In genomic region chr12:39154689-39155088, GRCm38 (mm10) we compare ENCODE assay signal across 17 mouse cellular contexts.
DNase-seq lines count a peak whose midpoint lies in the region; ATAC-seq and TF ChIP-seq lines count a peak whose summit lies in the region.
"Had no signal": no experiment of that assay in that cellular context is flagged by ENCODE, and none has a peak within 500 bp of the region (broad histone marks: within the 10 kb centered on the region; RNA-seq: fewer than 3 reads in every experiment).

No protein-coding gene starts in this region.

- no peaks in the 10 kb centered on the region for H3K4me1 ChIP-seq in midbrain, embryonic 11.5 days (ENCODE audit: control insufficient read depth, insufficient read depth, low read length)
- no peaks in the 10 kb centered on the region for H3K4me1 ChIP-seq in midbrain, postnatal 0 days (ENCODE audit: insufficient read depth, low read length)
- H3K4me1 ChIP-seq in neural tube, embryonic 11.5 days (ENCODE audit: control insufficient read depth, insufficient read depth, low read length): no peaks in the 10 kb centered on the region
- H3K4me1 ChIP-seq: heart, embryonic 12.5 days; megakaryocyte, embryonic 14.5 days had no signal

- no peak overlapping the region for H3K27ac ChIP-seq in midbrain, embryonic 11.5 days (ENCODE audit: low read depth, low read length)
- H3K27ac ChIP-seq in midbrain, postnatal 0 days (ENCODE audit: low read depth, low read length): no peak overlapping the region
- H3K27ac ChIP-seq in neural tube, embryonic 11.5 days (ENCODE audit: low read depth, low read length): no peak overlapping the region

- H3K4me2 ChIP-seq in midbrain, embryonic 11.5 days: no peak overlapping the region
- no peak overlapping the region for H3K4me2 ChIP-seq in midbrain, postnatal 0 days (ENCODE audit: low read depth, low read length, poor library complexity, severe bottlenecking)
- H3K4me2 ChIP-seq in neural tube, embryonic 11.5 days (ENCODE audit: low read depth): no peak overlapping the region
- H3K4me2 ChIP-seq: heart, embryonic 12.5 days; liver, embryonic 11.5 days had no signal

- H3K9me3 ChIP-seq in midbrain, embryonic 11.5 days (ENCODE audit: control insufficient read depth, low read length): no peaks in the 10 kb centered on the region
- H3K9me3 ChIP-seq in midbrain, postnatal 0 days (ENCODE audit: low read length): no peaks in the 10 kb centered on the region
- H3K9me3 ChIP-seq in neural tube, embryonic 11.5 days (ENCODE audit: control insufficient read depth, low read length): no peaks in the 10 kb centered on the region
- H3K9me3 ChIP-seq: heart, embryonic 12.5 days had no signal

- H3K27me3 ChIP-seq in midbrain, embryonic 11.5 days (ENCODE audit: control insufficient read depth, insufficient read depth, low read length): no peaks in the 10 kb centered on the region
- H3K27me3 ChIP-seq in midbrain, postnatal 0 days (ENCODE audit: insufficient read depth, low read length): no peaks in the 10 kb centered on the region
- H3K27me3 ChIP-seq in neural tube, embryonic 11.5 days (ENCODE audit: control insufficient read depth, insufficient read depth, low read length): no peaks in the 10 kb centered on the region
- H3K27me3 ChIP-seq: heart, embryonic 12.5 days; megakaryocyte, embryonic 14.5 days had no signal

- H3K4me3 ChIP-seq in midbrain, embryonic 11.5 days (ENCODE audit: low read depth, low read length): no peak overlapping the region
- no peak overlapping the region for H3K4me3 ChIP-seq in midbrain, postnatal 0 days (ENCODE audit: low read depth, low read length)
- no peak overlapping the region for H3K4me3 ChIP-seq in neural tube, embryonic 11.5 days (ENCODE audit: low read depth, low read length)
- H3K4me3 ChIP-seq: erythroblast, embryonic 14.5 days; heart, embryonic 12.5 days; megakaryocyte, embryonic 14.5 days; myocyte had no signal

- H3K9ac ChIP-seq in midbrain, embryonic 11.5 days (ENCODE audit: low read length): no peak overlapping the region
- H3K9ac ChIP-seq in midbrain, postnatal 0 days (replicated peaks; ENCODE audit: low read length, poor library complexity, severe bottlenecking): no peak overlapping the region
- H3K9ac ChIP-seq in neural tube, embryonic 11.5 days (ENCODE audit: low read length): no peak overlapping the region
- H3K9ac ChIP-seq: heart, embryonic 12.5 days had no signal

- H3K36me3 ChIP-seq in midbrain, embryonic 11.5 days (ENCODE audit: control insufficient read depth, insufficient read depth, low read length): no peaks in the 10 kb centered on the region
- no peaks in the 10 kb centered on the region for H3K36me3 ChIP-seq in midbrain, postnatal 0 days (ENCODE audit: insufficient read depth, low read length)
- H3K36me3 ChIP-seq in neural tube, embryonic 11.5 days (ENCODE audit: control insufficient read depth, insufficient read depth, low read length): no peaks in the 10 kb centered on the region
- H3K36me3 ChIP-seq: heart, embryonic 12.5 days had no signal

- peak; percentile 3 to 7 for DNase-seq in cerebellum, postnatal 10 days
- DNase-seq in cerebellum, postnatal 36 days: no peak
- DNase-seq in midbrain, embryonic 11.5 days (ENCODE audit: low spot score, missing footprints): no peak
- no peak for DNase-seq in midbrain, postnatal 0 days (ENCODE audit: low spot score)
- DNase-seq in embryo, embryonic 11.5 days (ENCODE audit: low read depth, low spot score): peak; percentile 14
- DNase-seq in neural tube, embryonic 11.5 days (ENCODE audit: low spot score): peak; percentile 22
- DNase-seq in layer of hippocampus, adult 9-10 months (ENCODE audit: low spot score): no peak
- no peak for DNase-seq in frontal cortex, adult 2 months (ENCODE audit: extremely low spot score in 1 of 2, low spot score in 1 of 2)
- DNase-seq: B cell, adult 2 months; gastrocnemius, postnatal 36 days; heart, postnatal 4 days; right cerebral cortex, postnatal 25 days had no signal

- ATAC-seq in midbrain, embryonic 11.5 days (ENCODE audit: low FRiP score): peak; percentile 52; the same call in 1 of the 2 replicates
- no peak for ATAC-seq in midbrain, postnatal 0 days (ENCODE audit: low FRiP score)
- peak; percentile 39; the same call in 1 of the 2 replicates for ATAC-seq in neural tube, embryonic 11.5 days (ENCODE audit: insufficient read depth, low FRiP score, low TSS enrichment)

- 69% methylated on average over 6 of the region's 6 CpGs for WGBS in midbrain, embryonic 11.5 days
- WGBS in midbrain, postnatal 0 days: 77% methylated on average over 6 of the region's 6 CpGs
- WGBS in neural tube, embryonic 11.5 days: 53% methylated on average over 6 of the region's 6 CpGs

- TF ChIP-seq CTCF in midbrain, postnatal 0 days (IDR thresholded peaks at IDR 0.05): no peak

Comparison
In these comparisons a context has a peak if more than half of its experiments do, and no peak if none do; other contexts are left out.
1. DNase-seq: peak in cerebellum, postnatal 10 days (2 of 2), embryo, embryonic 11.5 days (single experiment) and neural tube, embryonic 11.5 days (single experiment); none in cerebellum, postnatal 36 days (0 of 2), midbrain, embryonic 11.5 days (single experiment), midbrain, postnatal 0 days (single experiment), layer of hippocampus, adult 9-10 months (single experiment) and frontal cortex, adult 2 months (0 of 2).